Mouse (Mus musculus): ENCODE results near the gene Vmn2r69. TPM values are rescaled to one million over a fixed set of nuclear protein-coding genes. Genes with fewer than 3 reads are reported as not detected.

The Vmn2r69 gene
- not detected in 2 replicates for polyA plus RNA-seq (2012; rRNA removed)

DNA sequence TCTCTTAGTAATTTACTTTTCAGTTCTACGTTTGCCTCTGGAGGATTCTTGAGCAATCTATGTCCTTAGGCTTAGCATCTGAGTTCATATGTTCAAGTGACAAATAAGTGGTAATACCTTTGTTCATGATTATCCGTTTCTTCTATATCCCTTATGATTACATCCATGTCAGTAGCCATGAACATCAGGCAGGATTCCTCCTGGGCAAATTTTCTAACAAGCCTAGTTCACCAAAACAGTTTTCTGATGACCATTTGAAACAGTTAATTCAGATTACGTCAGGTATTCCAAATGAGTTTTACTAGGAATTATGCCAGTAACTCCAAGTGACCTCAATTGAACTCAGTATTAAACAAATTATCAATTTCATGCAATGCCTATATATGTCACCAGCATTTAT lies at the start of gene Vmn2r69:
TSS of gene Vmn2r69 (minus strand) at position 101 of the 400 bp plus-strand sequence.
- no peak for DNase-seq
- TF ChIP-seq POLR2A (IDR thresholded peaks at IDR 0.05; ENCODE audit: control insufficient read depth, extremely low read depth, insufficient read depth, low read length, poor library complexity) (no peak), CTCF (IDR thresholded peaks at IDR 0.05; ENCODE audit: borderline replicate concordance, control insufficient read depth, extremely low read depth, insufficient read depth, low read length, poor library complexity) (no peak)
- Histone ChIP-seq H3K4me3 (ENCODE audit: control insufficient read depth, insufficient read depth, low read length) (no peak within 1 kb of the TSS), H3K27me3 (ENCODE audit: control insufficient read depth, insufficient read depth, low read length) (no peaks in the 10 kb centered on the region), H3K36me3 (ENCODE audit: control insufficient read depth, insufficient read depth, low read length) (no peaks in the 10 kb centered on the region), H3K27ac (ENCODE audit: control insufficient read depth, insufficient read depth, low read length) (no peak within 1 kb of the TSS), H3K4me1 (replicated peaks; ENCODE audit: control insufficient read depth, insufficient read depth, low read length) (no peaks in the 10 kb centered on the region)
- WGBS: 73% methylated on average over 3 of the region's 3 CpGs

Other genes with a start within 250 kb of the Vmn2r69 start
- not detected in 2 replicates for gene Vmn2r68, start 178.1 kb downstream of the Vmn2r69 start, polyA plus RNA-seq (2012; rRNA removed)
- not detected in 2 replicates for gene Vmn2r71, start 147.2 kb upstream of the Vmn2r69 start, polyA plus RNA-seq (2012; rRNA removed)
- gene Vmn2r70, start 153.3 kb upstream of the Vmn2r69 start, polyA plus RNA-seq (2012; rRNA removed): not detected in 2 replicates

All from thymus, adult 2 months (tissue).